Mouse (Mus musculus) activated CD4-positive, CD25-positive, alpha-beta regulatory T cell, adult 4 months (primary cell): ENCODE data around the gene Ramp1. TPM values are rescaled to one million over a fixed set of nuclear protein-coding genes. Genes with fewer than 3 reads are reported as not detected.

Source experiments
- ATAC-seq: one replicate; pipeline ENCODE4 v1.8.0; 2017
- polyA plus RNA-seq, 2 experiments: library from polyadenylated mRNA; unstranded; fragments of 100-300 nt; shearing (Covaris generic); gene quantifications; one replicate each; pipeline ENCODE4 v1.2.1; 2017

Ramp1 gene
- polyA plus RNA-seq, 2 experiments from 2014 or later, result 25.3 to 30.0 TPM

GRCm38 (mm10) chr1:91201122-91201521, 21.5 kb downstream of the Ramp1 start:
- ATAC-seq, result no peak

GRCm38 (mm10) chr1:91204221-91204765, 24.7 kb downstream of the Ramp1 start:
- ATAC-seq, result no peak

GRCm38 (mm10) chr1:91205651-91206050, 26.0 kb downstream of the Ramp1 start:
- no peak for ATAC-seq

GRCm38 (mm10) chr1:91206336-91206735, 26.7 kb downstream of the Ramp1 start:
- ATAC-seq, result no peak

- no peak for ATAC-seq
Observed at GRCm38 (mm10) chr1:91206873-91207272, 27.3 kb downstream of the Ramp1 start.

GRCm38 (mm10) chr1:91207334-91208074, 27.9 kb downstream of the Ramp1 start:
- ATAC-seq, result no peak

- ATAC-seq, result no peak
Observed at GRCm38 (mm10) chr1:91209343-91209742, 29.7 kb downstream of the Ramp1 start.

GRCm38 (mm10) chr1:91209785-91210184, 30.2 kb downstream of the Ramp1 start:
- ATAC-seq, result no peak

GRCm38 (mm10) chr1:91211099-91211498, 31.5 kb downstream of the Ramp1 start:
- ATAC-seq, result no peak

GRCm38 (mm10) chr1:91211591-91212008, 32.0 kb downstream of the Ramp1 start:
- ATAC-seq, result no peak

- ATAC-seq, result no peak
Observed at GRCm38 (mm10) chr1:91215264-91215663, 35.6 kb downstream of the Ramp1 start.

GRCm38 (mm10) chr1:91215981-91216380, 36.4 kb downstream of the Ramp1 start:
- no peak for ATAC-seq

GRCm38 (mm10) chr1:91216504-91217267, 37.1 kb downstream of the Ramp1 start:
- ATAC-seq, result no peak

- peak; percentile 14 for ATAC-seq
Observed at GRCm38 (mm10) chr1:91219641-91220321, 40.2 kb downstream of the Ramp1 start.

- peak; percentile 63 for ATAC-seq
Observed at GRCm38 (mm10) chr1:91220322-91220672, 40.7 kb downstream of the Ramp1 start.

GRCm38 (mm10) chr1:91226562-91226961, 46.9 kb downstream of the Ramp1 start:
- ATAC-seq, result no peak

GRCm38 (mm10) chr1:91227381-91228054, 47.9 kb downstream of the Ramp1 start:
- ATAC-seq, result no peak

- ATAC-seq, result no peak
Observed at GRCm38 (mm10) chr1:91231142-91231541, 51.5 kb downstream of the Ramp1 start.

GRCm38 (mm10) chr1:91231896-91232295, 52.3 kb downstream of the Ramp1 start:
- no peak for ATAC-seq

GRCm38 (mm10) chr1:91235395-91235794, 55.8 kb downstream of the Ramp1 start:
- ATAC-seq, result no peak

- no peak for ATAC-seq
Observed at GRCm38 (mm10) chr1:91237676-91238075, 58.1 kb downstream of the Ramp1 start.

GRCm38 (mm10) chr1:91239112-91239511, 59.5 kb downstream of the Ramp1 start:
- ATAC-seq, result peak; percentile 66

- no peak for ATAC-seq
Observed at GRCm38 (mm10) chr1:91239800-91240199, 60.2 kb downstream of the Ramp1 start.
